Mouse (Mus musculus) cerebellum, adult 11 months (tissue): ENCODE data around the gene Igsf23.
"Not testable (repeated sequence)": the region's sequence is repeated elsewhere in the genome, so short reads cannot be mapped to it uniquely, and the experiment has no call there.

Experiments
- DNase-seq: peaks from one replicate; pipeline ENCODE4 v3.0.0; 2022

The Igsf23 gene

DNA sequence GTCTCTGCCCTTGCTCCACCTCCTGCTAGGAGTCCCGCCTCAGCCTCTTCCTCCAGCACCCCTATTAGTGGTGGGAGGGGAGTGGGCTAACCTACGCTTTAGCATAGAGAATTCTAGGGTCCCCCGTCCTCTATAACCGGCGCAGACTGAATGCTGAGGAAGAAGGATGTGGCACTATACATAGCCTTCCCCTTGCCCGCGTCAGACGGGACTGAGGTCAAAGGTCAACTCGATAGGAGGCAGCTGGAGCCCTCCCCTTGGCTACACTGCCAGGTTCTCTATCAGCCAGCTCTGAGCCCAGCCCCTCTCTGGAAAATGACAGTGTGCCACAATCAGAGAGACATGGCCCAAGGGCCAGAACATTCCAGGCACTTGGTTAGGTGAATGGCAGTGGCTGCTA lies at the start of gene Igsf23:
Igsf23 (minus strand) TSS at position 168 of the 400 bp plus-strand sequence.
- no peak for DNase-seq

GRCm38 (mm10) chr7:19996721-19997120 lies 46.2 kb upstream of the Igsf23 start:
- not testable (repeated sequence) for DNase-seq

GRCm38 (mm10) chr7:19991165-19991564 lies 40.6 kb upstream of the Igsf23 start, which contains the start of gene Nlrp9b:
Gene Nlrp9b (plus strand): TSS chr7:19991465.
- DNase-seq: not testable (repeated sequence)

DNA sequence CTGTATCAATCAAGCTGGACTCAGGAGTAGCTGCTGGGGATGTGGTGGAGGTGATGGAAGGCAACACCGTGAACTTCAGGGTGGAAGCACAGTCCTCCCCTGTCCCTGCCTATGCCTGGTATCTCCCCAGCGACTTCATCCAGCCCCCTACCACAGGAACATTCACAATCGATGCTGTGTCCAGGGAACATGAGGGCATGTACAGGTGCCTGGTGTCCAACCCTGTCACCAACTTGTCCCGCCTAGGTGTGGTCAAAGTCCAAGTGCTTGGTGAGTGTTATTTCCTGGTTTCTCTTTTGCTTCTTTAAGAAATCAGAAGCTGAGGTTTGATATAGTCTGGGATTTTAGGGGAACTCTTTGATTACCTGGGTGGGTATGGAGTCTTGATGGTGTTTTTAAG lies 21.0 kb upstream of the Igsf23 start:
- no peak for DNase-seq

- no peak for DNase-seq
These were observed 19.6 kb upstream of the Igsf23 start for GRCm38 (mm10) chr7:19970196-19970595.

DNA sequence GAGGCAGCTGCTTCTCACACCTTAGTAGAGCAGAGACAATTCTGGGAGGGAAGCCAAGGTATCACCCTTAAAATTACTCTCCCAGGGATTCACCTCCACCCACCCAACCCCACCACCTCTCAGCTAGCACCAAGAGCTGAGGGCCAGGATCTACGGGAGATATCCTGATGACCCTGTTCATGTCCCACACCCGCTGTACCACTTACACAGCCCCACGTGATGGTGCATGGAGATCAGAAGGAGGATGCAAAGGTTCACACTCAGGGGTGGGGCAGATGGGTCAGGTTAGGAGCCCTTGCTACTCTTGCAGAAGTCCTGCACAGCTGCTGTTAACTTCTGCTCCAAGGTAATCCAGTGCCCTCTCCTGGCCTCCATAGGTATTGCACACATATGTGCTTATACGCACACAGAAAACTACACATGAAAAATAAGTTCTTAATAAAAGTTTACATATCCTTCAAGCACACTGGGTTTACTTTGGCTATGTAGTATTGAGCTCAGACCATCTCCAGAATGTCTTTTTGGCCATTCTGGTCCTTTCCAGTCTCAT lies 19.1 kb upstream of the Igsf23 start:
- DNase-seq: no peak

DNA sequence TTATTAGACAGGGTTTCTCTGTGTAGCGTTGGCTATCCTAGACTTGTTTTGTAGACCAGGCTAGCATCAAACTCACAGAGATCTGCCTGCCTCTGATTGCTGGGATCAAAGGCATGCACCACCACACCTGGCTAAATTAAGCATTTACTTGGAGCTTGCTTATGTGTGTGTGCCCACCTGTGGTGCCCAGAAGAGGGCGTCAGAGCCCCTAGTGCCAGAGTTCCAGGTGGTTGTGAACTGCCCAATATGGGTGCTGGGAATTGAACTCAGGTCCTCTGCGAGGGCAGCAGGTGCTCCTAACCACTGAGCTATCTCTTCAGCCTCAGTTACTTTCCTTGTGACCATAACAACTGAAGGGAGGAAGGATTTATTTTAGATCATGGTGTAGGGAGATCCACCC lies 18.6 kb upstream of the Igsf23 start:
- no peak for DNase-seq

DNA sequence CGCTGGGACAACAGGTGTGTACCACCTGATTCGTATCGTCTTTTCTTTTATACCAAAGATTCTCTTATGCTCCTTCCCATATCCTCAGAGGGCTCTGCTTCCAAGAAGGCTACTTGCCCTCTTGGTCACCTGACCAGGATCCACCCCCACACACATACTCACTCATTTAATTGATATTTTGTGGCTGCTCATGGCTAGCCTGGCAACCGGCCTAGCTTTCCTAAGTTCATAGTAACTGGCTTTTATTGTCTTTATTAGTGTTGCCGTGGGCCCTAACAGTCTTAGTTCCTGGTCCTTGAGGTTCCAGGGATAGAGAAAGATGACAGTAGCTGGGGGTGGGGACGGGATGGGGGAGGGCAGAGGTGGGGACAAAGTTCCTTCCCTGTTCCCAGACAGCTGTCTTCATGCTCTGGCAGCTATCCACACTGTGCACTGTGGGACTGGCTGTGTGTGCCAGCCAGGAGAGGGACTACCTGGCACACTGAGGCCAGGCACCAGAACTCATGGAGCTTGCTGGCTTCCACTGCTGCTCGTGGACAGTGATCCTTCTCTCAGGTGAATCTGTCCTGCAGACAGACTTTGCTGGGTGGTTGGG lies 14.5 kb upstream of the Igsf23 start, which contains the start of gene Ceacam20:
Ceacam20 (plus strand) TSS at position 428 of the 595 bp plus-strand sequence.
- DNase-seq: no peak

DNA sequence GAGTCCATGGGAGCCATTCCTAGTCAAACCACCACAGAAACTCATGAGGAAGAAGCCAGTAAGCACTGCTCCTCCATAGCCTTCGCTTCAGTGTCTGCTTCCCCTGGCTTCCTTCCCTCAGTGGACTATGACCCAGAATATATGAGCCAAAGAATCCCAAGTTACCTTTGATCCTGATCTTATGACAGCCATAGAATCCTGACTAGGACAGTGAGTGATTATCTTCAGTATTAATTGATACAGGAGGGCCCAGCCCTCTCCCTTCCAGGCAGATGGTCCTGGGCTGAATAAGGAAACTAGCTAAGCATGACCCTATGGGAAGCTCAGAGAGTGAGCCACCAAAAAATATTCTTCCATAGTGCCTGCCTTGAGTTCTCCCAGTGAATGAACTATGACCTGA lies 11.9 kb upstream of the Igsf23 start:
- no peak for DNase-seq

GRCm38 (mm10) chr7:19956341-19956781 lies 5.8 kb upstream of the Igsf23 start:
- DNase-seq: peak; percentile 62

DNA sequence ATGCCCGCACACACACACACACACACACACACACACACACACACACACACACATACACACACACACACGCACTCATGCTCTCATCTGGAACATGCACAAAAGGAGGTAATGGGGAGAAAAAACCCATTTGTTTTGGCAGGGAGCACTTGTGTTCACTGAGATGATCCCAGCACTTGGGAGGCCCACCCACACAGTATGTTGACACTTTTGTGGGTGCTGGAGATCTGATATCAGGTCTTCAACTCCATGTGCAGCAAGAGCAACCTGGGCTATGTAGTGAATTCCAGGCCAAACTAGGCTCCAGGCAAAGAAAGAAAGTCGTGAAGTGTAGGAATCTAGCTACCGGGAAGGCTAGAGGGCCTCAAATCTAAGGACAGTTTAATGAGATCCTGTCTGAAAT lies 5.3 kb upstream of the Igsf23 start:
- DNase-seq: no peak

GRCm38 (mm10) chr7:19953054-19953453 lies 2.5 kb upstream of the Igsf23 start:
- no peak for DNase-seq

- DNase-seq: no peak
These were observed 1.9 kb upstream of the Igsf23 start for GRCm38 (mm10) chr7:19952320-19952986.

- no peak for DNase-seq
These were observed 560 bp downstream of the Igsf23 start for GRCm38 (mm10) chr7:19949996-19950395.

DNA sequence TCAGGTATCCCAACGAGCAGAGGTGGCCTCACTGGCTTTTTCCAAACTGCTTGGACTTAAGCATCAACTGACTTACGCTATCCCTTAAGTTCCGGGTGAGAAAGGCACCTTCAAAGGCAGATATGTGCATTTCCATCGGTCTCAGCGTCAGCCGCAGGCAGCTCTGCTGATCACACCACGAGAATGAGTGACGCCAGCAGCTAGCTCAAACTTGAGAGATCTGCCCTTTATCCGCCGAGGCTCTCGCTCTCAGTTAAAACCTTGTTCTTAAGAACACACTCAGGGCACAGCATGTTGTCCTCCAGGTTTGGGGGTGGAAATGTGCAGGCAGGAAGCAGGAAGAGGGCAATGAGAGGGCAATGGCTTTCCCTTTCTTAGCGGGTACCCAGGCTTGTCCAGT lies 1.6 kb downstream of the Igsf23 start:
- DNase-seq: no peak

DNA sequence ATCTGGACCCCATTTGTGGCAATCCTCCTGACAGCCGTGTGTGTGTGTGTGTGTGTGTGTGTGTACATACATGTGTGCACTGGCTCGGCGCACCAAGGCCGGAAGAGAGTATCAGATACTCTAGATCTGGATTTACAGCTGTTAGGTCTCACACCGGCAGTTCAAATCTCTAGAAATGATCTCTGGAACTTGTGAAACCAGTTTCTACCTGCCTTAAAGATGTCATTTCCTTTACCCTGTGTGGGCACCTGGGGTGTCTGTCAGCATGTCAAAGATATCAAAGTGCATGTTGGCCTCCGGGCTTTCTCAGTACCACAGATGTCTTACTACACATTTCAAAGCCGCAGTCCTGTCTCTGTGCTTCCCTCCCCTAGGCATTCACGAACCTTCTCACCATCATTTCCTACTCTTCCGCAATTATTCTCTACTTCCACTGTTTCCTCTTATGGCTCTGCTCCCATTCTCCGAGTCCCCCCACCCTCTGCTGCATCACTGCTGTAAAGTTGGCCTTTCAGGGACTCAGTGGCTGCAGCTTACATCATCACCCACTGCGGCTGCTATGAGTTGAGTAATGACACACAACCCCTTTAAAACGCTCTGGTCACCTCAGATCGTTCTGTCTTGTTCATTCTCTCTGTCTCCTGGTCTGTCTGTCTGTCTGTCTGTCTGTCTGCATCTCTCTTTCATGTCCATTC lies 4.6 kb downstream of the Igsf23 start:
- DNase-seq: no peak

GRCm38 (mm10) chr7:19945201-19945600 lies 5.4 kb downstream of the Igsf23 start:
- DNase-seq: no peak

GRCm38 (mm10) chr7:19944709-19945108 lies 5.8 kb downstream of the Igsf23 start:
- no peak for DNase-seq

DNA sequence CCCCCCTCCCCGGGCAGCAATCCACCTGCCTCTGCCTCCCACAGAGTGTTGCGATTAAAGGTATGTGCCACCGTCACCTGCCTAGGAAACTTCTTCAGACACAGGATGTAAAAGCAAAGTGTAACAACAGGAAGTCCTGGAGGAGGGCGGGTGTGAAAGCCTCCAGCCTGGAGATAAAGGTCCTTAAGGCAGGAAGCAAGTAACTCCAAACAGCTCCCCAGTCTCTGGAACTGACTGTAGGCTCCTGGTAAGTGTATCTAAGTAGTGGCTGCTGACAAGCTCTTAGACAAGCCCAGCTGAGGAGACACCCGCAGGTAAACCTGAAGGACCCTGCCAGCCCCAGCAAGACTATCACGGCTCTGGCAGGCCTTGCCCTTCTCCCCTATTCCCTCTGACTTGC lies 10.3 kb downstream of the Igsf23 start:
- DNase-seq: no peak

DNA sequence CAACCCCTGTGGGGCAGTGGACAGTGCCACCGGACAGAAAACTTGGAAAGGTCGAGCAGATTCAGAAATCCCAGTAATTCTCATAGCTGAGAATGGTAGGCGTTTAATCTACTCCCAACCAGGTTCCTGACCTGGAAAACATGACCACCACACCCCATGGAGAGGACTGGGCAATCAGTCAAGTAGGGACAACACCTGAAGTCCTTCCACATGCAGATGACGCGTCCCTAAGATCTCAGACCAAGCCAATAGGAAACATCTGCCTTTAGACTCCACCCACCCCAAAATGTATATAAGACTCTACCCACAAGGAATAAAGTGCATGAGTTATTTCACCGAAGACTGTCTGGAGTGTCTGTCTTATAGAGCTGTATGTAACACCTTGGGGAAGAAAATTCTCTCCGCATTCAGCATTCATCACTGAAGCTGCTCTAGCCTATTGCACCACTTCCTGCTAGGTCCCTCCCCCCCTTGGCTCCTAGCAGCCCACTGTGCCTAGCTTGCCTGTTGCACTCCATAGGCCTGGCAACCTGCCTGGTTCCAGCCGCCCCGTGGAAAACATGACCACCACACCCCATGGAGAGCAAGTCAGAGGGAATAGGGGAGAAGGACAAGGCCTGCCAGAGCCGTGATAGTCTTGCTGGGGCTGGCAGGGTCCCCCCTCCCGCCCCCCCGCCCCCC lies 10.9 kb downstream of the Igsf23 start:
- no peak for DNase-seq

GRCm38 (mm10) chr7:19937229-19937821 lies 13.2 kb downstream of the Igsf23 start:
- no peak for DNase-seq

DNA sequence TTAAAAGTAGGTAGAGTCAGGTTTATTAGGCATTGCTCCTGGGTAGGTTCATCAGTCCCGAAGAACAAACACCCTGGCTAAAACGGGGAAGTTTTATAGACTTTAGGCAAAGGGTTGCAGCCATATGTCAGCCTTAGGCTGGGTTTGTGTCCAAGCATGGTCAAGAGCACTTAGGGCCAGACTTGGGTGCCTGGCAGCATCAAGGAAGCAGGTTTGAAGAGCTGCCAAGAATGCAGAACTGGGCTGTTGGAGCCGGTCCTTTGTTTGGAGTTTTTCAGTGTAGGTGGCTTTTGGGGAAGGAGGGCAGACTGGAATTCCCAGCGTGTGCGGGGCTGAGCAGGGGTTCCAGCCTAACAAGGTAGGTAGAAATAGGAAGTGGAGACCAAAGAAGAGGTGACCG lies 14.6 kb downstream of the Igsf23 start:
- DNase-seq: no peak
